Mouse (Mus musculus): ENCODE results near the gene Actn2.

Actn2 gene

GRCm38 (mm10) chr13:12314173-12314572 lies 26.4 kb downstream of the Actn2 start:
- no peak for DNase-seq (ENCODE audit: low spot score in 2 of 2)

DNA sequence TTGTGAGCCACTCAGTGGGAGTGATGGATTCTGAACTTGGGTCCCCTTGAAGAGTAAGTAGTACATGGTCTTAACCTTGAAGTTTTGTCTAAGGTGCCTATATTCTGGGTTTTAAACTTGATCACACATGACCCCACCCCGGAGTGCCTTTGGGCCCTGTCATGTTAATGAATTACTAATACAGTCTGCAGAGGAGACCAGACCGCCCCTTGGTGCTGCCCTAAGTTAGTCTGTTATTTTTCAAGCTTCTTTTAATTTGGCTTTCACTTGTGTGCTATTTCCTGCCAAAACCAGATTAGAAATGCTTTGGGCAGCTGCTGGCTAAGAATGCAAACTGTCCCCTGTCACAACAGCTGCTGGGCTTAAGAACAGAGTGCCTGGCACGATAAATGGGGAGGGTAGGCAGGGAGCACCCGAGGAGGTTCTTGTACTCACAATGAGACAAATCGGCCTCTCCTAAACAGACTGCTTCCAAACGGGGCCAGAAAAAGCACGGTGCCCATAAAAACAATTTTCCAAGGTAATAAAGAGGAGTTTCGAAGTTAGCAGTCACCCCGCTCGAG lies 28.5 kb downstream of the Actn2 start:
- no peak for DNase-seq (ENCODE audit: low spot score in 2 of 2)

DNA sequence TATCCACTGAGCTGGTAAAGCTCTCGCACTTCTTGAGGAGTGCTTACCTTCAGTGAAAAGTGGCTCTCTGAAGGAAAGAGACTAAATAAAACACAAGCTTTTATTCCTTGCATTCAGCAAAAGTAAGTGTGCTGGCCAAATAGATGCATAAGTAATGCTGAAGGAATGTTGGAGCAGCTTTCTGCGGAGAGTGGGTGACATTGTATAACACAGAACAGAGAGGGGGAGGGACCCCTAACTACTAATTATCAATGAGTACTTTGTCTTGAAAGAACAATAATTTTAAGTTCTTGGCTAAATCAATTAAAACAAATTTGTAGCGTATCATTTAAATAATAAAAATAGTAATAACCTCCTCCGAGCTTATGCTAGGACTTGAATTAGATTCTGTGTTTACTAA lies 29.2 kb downstream of the Actn2 start:
- DNase-seq (ENCODE audit: low spot score in 2 of 2), result no peak

DNA sequence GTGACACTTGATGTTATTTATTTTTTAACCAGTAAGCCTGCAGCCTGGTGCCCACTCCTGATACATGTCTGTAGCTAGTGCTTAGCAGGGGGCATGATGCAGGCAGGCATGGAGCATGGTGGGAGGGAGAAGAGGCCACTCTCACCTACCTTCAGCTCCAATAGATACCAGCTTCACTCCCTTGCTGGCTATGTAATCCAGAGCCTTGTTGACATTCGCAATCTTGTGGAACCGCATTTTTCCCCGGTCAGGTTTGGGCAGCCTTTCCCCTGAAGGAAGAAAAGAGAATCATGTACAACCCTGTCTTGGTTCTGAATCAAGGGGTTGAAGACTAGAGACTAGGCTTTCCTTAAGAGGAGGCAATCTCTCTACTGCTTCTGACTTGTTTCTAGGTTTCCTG lies 31.1 kb downstream of the Actn2 start:
- DNase-seq (ENCODE audit: low spot score in 2 of 2), result no peak

GRCm38 (mm10) chr13:12308878-12309277 lies 31.7 kb downstream of the Actn2 start:
- DNase-seq (ENCODE audit: low spot score in 2 of 2), result no peak

- no peak for DNase-seq (ENCODE audit: low spot score in 2 of 2)
Measured at GRCm38 (mm10) chr13:12308473-12308872, 32.1 kb downstream of the Actn2 start.

GRCm38 (mm10) chr13:12307286-12307685 lies 33.3 kb downstream of the Actn2 start:
- DNase-seq (ENCODE audit: low spot score in 2 of 2), result no peak

- no peak for DNase-seq (ENCODE audit: low spot score in 2 of 2)
Measured at GRCm38 (mm10) chr13:12305540-12305939, 35.0 kb downstream of the Actn2 start.

GRCm38 (mm10) chr13:12304991-12305390 lies 35.6 kb downstream of the Actn2 start:
- DNase-seq (ENCODE audit: low spot score in 2 of 2), result no peak

- no peak for DNase-seq (ENCODE audit: low spot score in 2 of 2)
Measured at GRCm38 (mm10) chr13:12297777-12298176, 42.8 kb downstream of the Actn2 start.

DNA sequence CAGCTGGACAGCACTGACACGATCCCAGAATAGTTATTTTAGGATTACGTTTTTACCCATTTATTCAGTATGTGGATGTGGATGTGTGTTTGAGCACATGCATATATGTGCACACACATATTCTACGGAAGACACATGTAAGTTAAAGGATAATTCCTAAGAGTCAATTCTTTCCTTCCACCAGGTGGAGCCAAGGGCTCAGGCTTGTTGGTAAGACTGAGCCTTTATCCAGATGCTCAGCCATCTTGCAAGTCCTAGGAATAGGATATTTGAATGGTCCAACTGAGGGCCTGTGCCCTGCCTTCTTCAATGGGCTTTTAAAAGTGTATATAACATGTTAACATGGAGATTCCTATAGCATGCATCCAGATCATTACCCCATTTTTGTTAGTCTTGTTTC lies 43.9 kb downstream of the Actn2 start:
- no peak for DNase-seq (ENCODE audit: low spot score in 2 of 2)

DNA sequence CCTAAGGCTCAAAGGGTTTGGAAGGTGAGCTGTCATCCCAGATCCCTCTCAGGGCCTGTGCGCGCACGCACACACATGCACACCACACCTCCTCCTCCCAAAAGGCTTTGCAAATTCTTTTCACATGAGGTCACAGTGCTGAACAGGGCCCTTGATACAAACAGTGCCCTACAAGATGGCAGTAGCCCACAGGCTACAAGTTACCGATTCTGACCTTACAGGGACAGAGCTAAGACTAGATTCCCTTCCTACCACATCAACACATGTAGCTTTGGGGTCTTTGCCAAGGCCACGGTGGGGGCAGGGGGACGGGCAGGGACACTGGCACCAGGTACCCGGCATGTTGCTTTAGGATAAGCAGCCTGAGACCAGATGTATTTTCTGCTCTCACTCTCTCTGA lies 46.8 kb downstream of the Actn2 start:
- no peak for DNase-seq (ENCODE audit: low spot score in 2 of 2)

DNA sequence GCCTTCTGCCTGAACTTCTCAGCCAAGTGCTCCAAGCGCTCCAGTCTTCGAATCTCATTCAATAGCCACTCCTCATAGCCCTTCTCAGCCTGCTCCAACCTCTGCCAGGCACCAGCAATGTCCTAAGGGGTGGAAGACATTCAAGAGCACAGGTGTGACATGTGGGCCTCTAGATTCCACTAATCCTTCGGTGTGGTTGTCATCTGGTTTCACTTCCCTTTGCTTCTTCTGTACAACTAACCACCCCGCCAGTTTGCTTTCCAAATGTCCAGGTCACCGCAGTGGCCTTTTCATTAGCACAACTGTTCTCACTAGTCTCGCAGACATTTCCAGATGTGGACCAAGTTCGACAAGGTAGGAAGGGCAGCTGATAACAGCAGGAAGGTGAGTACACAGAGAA lies 49.9 kb downstream of the Actn2 start:
- no peak for DNase-seq (ENCODE audit: low spot score in 2 of 2)

GRCm38 (mm10) chr13:12284528-12284927 lies 56.0 kb downstream of the Actn2 start:
- DNase-seq (ENCODE audit: low spot score in 2 of 2), result no peak

DNA sequence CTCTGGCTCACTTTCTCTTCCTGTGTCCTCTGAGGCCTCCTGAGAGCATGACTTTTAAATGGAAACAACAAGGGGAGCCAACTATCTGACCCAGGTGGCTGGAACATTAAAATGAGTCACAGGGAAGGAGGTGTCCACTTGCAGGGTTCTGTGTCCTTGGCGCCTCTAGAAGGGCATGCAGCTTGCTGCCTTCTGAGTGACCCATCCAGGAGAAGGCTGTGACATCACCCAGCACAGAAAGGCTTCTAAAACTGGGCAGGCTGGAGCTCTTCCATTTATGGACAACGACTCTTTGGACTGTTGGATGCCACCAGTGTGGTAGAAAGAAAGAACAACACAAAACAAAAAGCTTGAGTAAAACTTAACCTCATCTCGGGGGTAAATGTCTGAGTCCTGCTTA lies 56.7 kb downstream of the Actn2 start:
- no peak for DNase-seq (ENCODE audit: low spot score in 2 of 2)

DNA sequence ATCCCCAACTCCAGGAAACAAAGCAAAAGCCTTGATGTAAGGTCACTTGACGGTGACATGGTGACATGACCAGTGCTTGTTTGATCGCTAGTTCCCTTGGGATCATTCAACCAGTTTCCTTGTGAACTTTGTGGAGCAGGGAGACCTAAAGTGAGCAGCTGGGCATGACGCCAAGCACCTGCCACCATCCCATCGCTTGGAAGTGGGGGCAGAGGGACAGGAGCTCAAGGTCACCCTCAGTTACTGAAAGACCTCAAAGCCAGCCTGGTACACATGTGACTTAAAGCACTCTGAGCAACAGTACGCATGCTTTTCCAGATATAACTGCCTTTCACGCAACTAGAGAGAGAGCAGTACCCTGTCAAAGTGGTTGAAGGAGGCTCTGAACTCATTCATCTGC lies 65.8 kb downstream of the Actn2 start:
- no peak for DNase-seq (ENCODE audit: low spot score in 2 of 2)

DNA sequence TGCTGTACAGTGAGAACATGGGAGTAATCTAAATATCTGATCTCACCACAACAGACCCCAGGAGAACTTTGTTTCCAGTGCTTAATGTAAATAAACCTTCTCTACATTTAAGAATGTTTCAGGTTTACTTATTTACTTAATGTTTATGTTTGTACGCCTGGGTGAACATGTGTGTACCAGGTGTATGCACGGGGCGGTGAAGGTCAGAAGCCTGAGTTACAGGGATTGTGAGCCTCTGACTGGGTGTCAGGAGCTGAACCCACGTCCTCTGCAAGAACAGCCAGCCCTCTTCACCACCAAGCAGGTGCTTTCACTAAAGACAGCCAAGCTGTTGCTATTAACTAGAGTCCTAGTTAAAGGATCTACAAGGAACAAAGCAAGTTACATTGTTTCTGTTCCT lies 66.3 kb downstream of the Actn2 start:
- DNase-seq (ENCODE audit: low spot score in 2 of 2), result no peak

DNA sequence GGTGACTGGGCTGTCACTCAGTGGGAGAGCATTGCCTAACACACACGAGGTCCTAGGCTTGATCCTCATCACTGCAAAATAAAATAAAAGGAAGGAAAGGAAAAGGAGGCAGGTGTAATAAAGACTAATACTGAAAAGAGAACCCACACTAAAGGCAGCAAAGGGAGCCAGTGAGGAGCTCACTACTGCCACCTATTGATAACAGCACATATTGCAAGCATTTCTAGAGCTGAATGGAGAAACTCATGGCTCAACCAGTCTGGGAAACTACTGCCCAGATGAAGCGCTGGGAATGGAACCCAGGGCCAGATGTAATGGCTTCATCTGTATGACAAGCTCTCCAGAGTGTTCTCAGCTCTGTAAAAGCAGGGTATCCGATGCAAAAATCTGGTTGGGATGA lies 67.6 kb downstream of the Actn2 start:
- DNase-seq (ENCODE audit: low spot score in 2 of 2), result peak in 1 of 2 experiments; percentile 59

GRCm38 (mm10) chr13:12267971-12268370 lies 72.6 kb downstream of the Actn2 start:
- DNase-seq (ENCODE audit: low spot score in 2 of 2), result no peak

- no peak for DNase-seq (ENCODE audit: low spot score in 2 of 2)
Measured at GRCm38 (mm10) chr13:12267097-12267496, 73.5 kb downstream of the Actn2 start.

GRCm38 (mm10) chr13:12263996-12264395 lies 76.6 kb downstream of the Actn2 start:
- no peak for DNase-seq (ENCODE audit: low spot score in 2 of 2)

- DNase-seq (ENCODE audit: low spot score in 2 of 2), result no peak
Measured at GRCm38 (mm10) chr13:12261505-12261904, 79.1 kb downstream of the Actn2 start.

- DNase-seq (ENCODE audit: low spot score in 2 of 2), result peak; percentile 94
Measured at GRCm38 (mm10) chr13:12257391-12258380, 82.9 kb downstream of the Actn2 start, which contains the start of gene Mtr. Gene Mtr (minus strand): TSS chr13:12258113.

Data from thymus, postnatal 10 days (tissue).